Mouse (Mus musculus): ENCODE data around the gene Ica1. TPM values are rescaled to one million over a fixed set of nuclear protein-coding genes. Genes with fewer than 3 reads are reported as not detected.
A peak's percentile ranks its signal among the peaks of the same experiment; 100 is the strongest.

The Ica1 gene
- polyA plus RNA-seq, 1 experiment from 2014 or later: 84.8 TPM

DNA sequence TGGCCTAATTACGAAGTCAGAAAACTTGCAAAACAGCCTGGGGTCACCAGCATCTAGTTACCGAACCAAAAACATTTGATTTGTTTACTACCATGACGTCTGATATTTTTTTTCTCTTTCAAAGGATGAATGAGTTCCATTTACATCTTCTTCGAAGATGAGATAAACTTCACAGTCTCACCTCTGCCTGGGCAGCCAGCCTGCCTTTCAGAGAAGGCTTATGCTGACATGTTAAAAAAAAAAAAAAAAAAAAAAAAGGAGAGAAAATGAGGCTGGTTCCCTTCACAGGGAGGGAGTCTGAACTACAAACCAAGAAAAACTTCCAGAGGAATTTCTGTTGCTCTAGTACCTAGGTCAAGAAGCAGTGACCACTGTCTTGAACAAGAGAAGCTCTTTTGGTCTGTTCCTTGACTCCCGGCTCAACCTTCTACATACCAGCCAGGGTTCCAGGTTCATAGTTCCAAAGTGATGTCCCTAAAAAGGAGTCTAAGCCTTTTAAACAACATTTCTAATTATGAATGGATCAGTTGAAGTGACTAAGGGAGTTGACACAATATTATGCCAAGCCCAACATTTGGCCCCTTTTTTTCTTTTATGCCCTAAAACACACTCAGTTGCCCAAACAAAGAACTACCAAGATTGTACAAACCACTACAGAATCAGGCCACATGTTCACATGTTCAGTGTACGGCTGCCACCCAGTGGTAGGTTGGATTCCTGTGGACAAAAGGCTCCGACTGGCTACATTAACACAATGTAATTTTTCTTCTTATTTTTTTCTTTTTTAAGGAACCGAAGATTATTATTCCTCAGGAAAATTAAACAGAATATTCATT, 42.4 kb downstream of the Ica1 start:
- H3K9ac ChIP-seq (replicated peaks; ENCODE audit: low read depth, low read length): no peak overlapping the region
- no peak overlapping the region for H3K4me2 ChIP-seq (ENCODE audit: low read depth, low read length)
- H3K4me1 ChIP-seq (ENCODE audit: control insufficient read depth, insufficient read depth, low read length): no peaks in the 10 kb centered on the region
- 67% methylated on average over 8 of the region's 8 CpGs for WGBS
- ATAC-seq (ENCODE audit: low read depth): peak; percentile 80
- H3K36me3 ChIP-seq (ENCODE audit: control insufficient read depth, insufficient read depth, low read length): no peaks in the 10 kb centered on the region
- no peaks in the 10 kb centered on the region for H3K27me3 ChIP-seq (ENCODE audit: control insufficient read depth, insufficient read depth, low read length)
- H3K27ac ChIP-seq (ENCODE audit: low read depth, low read length): no peak overlapping the region
- H3K9me3 ChIP-seq (ENCODE audit: control insufficient read depth, low read length): no peaks in the 10 kb centered on the region
- no peak overlapping the region for H3K4me3 ChIP-seq (ENCODE audit: low read depth, low read length)

DNA sequence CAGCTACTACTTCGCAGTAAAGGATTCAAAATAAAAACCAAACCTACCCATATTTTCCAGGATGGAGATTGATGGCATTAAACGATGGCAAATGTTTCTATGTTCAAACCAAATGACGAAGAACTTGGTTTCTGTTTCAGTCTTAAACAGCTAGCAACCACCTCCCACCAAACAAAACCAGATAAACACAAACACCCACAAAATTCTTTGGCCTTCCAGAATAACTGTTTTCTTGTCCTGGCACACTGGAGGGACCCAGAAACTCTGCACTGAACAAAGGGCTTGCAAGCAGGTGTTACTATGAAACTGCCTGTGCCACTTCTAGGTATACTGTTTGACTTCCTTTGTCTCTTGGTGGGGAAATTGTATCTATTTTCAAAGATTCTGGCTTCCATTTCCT, 43.2 kb downstream of the Ica1 start:
- Histone ChIP-seq H3K27me3 (ENCODE audit: control insufficient read depth, insufficient read depth, low read length) (no peaks in the 10 kb centered on the region), H3K4me2 (ENCODE audit: low read depth, low read length) (no peak overlapping the region), H3K27ac (ENCODE audit: low read depth, low read length) (no peak overlapping the region), H3K9me3 (ENCODE audit: control insufficient read depth, low read length) (no peaks in the 10 kb centered on the region), H3K9ac (replicated peaks; ENCODE audit: low read depth, low read length) (no peak overlapping the region), H3K4me3 (ENCODE audit: low read depth, low read length) (no peak overlapping the region), H3K4me1 (ENCODE audit: control insufficient read depth, insufficient read depth, low read length) (no peaks in the 10 kb centered on the region), H3K36me3 (ENCODE audit: control insufficient read depth, insufficient read depth, low read length) (no peaks in the 10 kb centered on the region)
- ATAC-seq (ENCODE audit: low read depth): no peak
- 92% methylated on average over 3 of the region's 3 CpGs for WGBS

DNA sequence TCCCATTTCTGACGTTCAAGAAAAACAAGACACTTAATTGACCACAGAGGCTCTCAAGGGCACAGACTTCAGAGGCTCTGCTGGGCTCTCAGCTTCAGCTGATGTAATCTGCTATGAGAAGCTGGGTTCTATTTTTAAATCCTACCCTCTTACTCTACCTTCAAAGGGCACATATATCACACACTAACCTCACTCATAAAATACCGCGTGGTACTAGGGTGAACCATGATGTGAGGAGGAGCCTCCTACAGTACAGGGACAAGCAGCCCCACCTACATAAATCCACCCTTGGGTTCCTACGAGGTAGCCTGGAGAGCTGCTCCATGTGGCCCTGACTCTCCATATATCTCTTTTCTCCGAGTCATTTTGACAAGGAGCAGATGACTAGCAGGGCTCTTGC, 45.8 kb downstream of the Ica1 start:
- Histone ChIP-seq H3K27ac (ENCODE audit: low read depth, low read length) (no peak overlapping the region), H3K4me2 (ENCODE audit: low read depth, low read length) (no peak overlapping the region), H3K9ac (replicated peaks; ENCODE audit: low read depth, low read length) (no peak overlapping the region), H3K27me3 (ENCODE audit: control insufficient read depth, insufficient read depth, low read length) (no peaks in the 10 kb centered on the region), H3K36me3 (ENCODE audit: control insufficient read depth, insufficient read depth, low read length) (no peaks in the 10 kb centered on the region), H3K4me1 (ENCODE audit: control insufficient read depth, insufficient read depth, low read length) (no peaks in the 10 kb centered on the region), H3K4me3 (ENCODE audit: low read depth, low read length) (no peak overlapping the region), H3K9me3 (ENCODE audit: control insufficient read depth, low read length) (no peaks in the 10 kb centered on the region)
- 66% methylated on average over 5 of the region's 5 CpGs for WGBS
- peak; percentile 62 for ATAC-seq (ENCODE audit: low read depth)

DNA sequence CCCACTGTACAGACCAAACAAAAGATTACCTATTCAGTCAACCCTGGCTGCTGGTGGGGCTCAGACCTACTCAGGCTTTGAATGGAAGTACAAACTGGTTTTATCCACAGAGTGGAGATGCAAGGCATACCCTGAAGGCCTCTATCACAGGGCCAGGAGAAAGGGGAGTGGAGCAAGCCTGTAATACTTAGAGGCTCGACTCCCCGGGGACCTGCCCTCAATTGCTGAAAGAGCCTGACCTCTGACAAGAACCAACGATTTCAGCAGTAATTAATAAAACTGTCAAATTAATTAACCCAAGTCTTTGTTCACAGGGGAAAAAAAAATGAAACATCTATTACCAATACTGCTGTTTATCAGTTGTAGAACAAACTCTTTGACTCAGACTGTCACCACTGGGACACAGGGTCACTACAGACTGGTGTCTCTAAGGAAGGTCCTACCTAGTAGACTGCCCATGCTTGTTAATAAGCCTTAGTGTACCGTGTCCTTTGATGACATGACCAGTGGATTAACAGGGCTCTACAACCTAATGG, 46.6 kb downstream of the Ica1 start:
- ATAC-seq (ENCODE audit: low read depth): peak; percentile 18; the same call in 1 of the 2 replicates
- Histone ChIP-seq H3K4me3 (ENCODE audit: low read depth, low read length) (no peak overlapping the region), H3K9me3 (ENCODE audit: control insufficient read depth, low read length) (no peaks in the 10 kb centered on the region), H3K36me3 (ENCODE audit: control insufficient read depth, insufficient read depth, low read length) (no peaks in the 10 kb centered on the region), H3K9ac (replicated peaks; ENCODE audit: low read depth, low read length) (no peak overlapping the region), H3K27me3 (ENCODE audit: control insufficient read depth, insufficient read depth, low read length) (no peaks in the 10 kb centered on the region), H3K4me2 (ENCODE audit: low read depth, low read length) (no peak overlapping the region), H3K4me1 (ENCODE audit: control insufficient read depth, insufficient read depth, low read length) (no peaks in the 10 kb centered on the region), H3K27ac (ENCODE audit: low read depth, low read length) (no peak overlapping the region)
- 28% methylated on average over 4 of the region's 4 CpGs for WGBS

DNA sequence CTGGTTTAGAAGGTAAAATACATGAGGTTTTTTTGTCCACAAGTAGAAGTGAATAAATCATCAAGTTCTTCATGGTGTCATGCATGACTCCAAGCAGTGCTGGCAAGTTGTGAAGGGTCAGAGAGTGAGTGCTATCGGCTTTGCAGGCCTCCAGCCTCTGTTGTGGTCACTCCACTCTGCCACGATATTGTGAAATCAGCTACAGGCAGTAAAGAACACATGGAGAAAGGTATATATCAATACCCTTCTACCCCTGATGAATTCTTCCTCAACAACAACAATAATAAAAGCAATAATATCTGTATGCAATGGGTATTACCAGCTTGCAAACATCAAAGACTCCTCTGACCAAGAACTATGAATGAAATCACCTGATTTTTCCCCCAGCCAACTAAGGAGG, 47.9 kb downstream of the Ica1 start:
- Histone ChIP-seq H3K4me3 (ENCODE audit: low read depth, low read length) (no peak overlapping the region), H3K27ac (ENCODE audit: low read depth, low read length) (no peak overlapping the region), H3K4me2 (ENCODE audit: low read depth, low read length) (no peak overlapping the region), H3K4me1 (ENCODE audit: control insufficient read depth, insufficient read depth, low read length) (no peaks in the 10 kb centered on the region), H3K27me3 (ENCODE audit: control insufficient read depth, insufficient read depth, low read length) (no peaks in the 10 kb centered on the region), H3K36me3 (ENCODE audit: control insufficient read depth, insufficient read depth, low read length) (no peaks in the 10 kb centered on the region), H3K9ac (replicated peaks; ENCODE audit: low read depth, low read length) (no peak overlapping the region), H3K9me3 (ENCODE audit: control insufficient read depth, low read length) (no peaks in the 10 kb centered on the region)
- no peak for ATAC-seq (ENCODE audit: low read depth)
- WGBS: 89% methylated on average over 2 of the region's 2 CpGs

DNA sequence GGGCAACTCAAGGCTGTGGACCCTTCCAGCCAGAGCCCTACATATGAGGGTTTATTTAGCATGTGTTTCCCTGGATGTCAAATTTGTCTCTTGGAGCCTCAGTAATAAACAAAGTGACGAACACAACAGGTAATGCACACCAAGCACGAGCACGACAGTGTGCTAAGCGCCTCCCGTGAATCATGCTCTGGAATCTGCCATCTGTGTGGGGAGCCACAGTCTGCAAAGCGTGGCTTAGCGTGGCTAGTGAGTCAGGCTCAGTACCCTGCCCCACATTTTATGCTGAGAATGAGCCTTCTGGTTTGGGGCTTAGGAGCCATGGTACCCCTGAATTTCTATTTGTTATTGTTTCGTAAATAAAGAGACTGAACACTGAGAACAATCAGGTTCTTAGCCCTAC, 50.5 kb downstream of the Ica1 start:
- no peak overlapping the region for H3K4me3 ChIP-seq (ENCODE audit: low read depth, low read length)
- WGBS: 91% methylated on average over 8 of the region's 8 CpGs
- no peak overlapping the region for H3K27ac ChIP-seq (ENCODE audit: low read depth, low read length)
- no peak for ATAC-seq (ENCODE audit: low read depth)
- H3K27me3 ChIP-seq (ENCODE audit: control insufficient read depth, insufficient read depth, low read length): no peaks in the 10 kb centered on the region
- H3K36me3 ChIP-seq (ENCODE audit: control insufficient read depth, insufficient read depth, low read length): no peaks in the 10 kb centered on the region
- no peak overlapping the region for H3K4me2 ChIP-seq (ENCODE audit: low read depth, low read length)
- no peaks in the 10 kb centered on the region for H3K9me3 ChIP-seq (ENCODE audit: control insufficient read depth, low read length)
- no peaks in the 10 kb centered on the region for H3K4me1 ChIP-seq (ENCODE audit: control insufficient read depth, insufficient read depth, low read length)
- H3K9ac ChIP-seq (replicated peaks; ENCODE audit: low read depth, low read length): no peak overlapping the region

DNA sequence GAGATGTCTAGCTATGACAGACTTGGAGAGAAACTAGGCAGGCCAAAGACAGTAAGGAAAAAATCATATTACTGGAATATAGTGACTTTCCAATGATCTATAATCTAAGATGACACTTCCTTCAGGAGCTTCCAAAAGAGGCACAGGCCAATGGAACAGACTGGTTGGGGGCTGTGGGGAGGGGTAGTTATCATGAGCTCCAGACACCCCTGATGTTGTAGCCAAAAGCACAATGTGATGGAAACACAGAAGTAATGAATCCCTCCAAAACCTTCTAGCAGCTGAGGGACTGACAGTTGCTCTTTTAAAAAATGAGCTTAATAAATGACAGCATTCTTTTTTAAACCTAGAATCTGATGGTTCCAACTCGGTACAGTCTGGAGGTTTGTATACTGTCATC, 52.7 kb downstream of the Ica1 start:
- Histone ChIP-seq H3K9me3 (ENCODE audit: control insufficient read depth, low read length) (no peaks in the 10 kb centered on the region), H3K4me2 (ENCODE audit: low read depth, low read length) (no peak overlapping the region), H3K4me3 (ENCODE audit: low read depth, low read length) (no peak overlapping the region), H3K4me1 (ENCODE audit: control insufficient read depth, insufficient read depth, low read length) (no peaks in the 10 kb centered on the region), H3K27me3 (ENCODE audit: control insufficient read depth, insufficient read depth, low read length) (no peaks in the 10 kb centered on the region), H3K9ac (replicated peaks; ENCODE audit: low read depth, low read length) (no peak overlapping the region), H3K36me3 (ENCODE audit: control insufficient read depth, insufficient read depth, low read length) (no peaks in the 10 kb centered on the region), H3K27ac (ENCODE audit: low read depth, low read length) (no peak overlapping the region)
- WGBS: 83% methylated on average over 1 of the region's 1 CpGs
- no peak for ATAC-seq (ENCODE audit: low read depth)

DNA sequence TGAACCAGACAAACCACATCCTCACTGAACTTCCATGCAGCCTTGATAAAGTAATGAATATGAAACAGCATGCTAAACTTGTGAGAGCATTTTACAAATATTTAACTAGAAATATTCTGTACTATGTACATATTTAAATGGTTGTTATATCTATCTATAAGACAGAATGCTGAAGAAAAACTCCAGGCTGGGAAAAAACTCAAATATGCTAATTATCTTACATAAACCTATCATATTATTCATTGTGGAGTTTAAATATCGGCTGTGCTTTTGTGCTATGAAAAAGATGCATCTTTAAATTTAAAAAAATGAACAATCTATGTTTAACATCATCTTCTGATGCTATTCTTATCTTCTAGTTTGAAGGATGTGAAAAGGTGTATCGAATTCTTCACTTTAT, 58.6 kb downstream of the Ica1 start:
- Histone ChIP-seq H3K27me3 (ENCODE audit: control insufficient read depth, insufficient read depth, low read length) (no peaks in the 10 kb centered on the region), H3K27ac (ENCODE audit: low read depth, low read length) (no peak overlapping the region), H3K9ac (replicated peaks; ENCODE audit: low read depth, low read length) (no peak overlapping the region), H3K4me2 (ENCODE audit: low read depth, low read length) (no peak overlapping the region), H3K9me3 (ENCODE audit: control insufficient read depth, low read length) (no peaks in the 10 kb centered on the region), H3K4me1 (ENCODE audit: control insufficient read depth, insufficient read depth, low read length) (no peaks in the 10 kb centered on the region), H3K4me3 (ENCODE audit: low read depth, low read length) (no peak overlapping the region), H3K36me3 (ENCODE audit: control insufficient read depth, insufficient read depth, low read length) (no peaks in the 10 kb centered on the region)
- 96% methylated on average over 2 of the region's 2 CpGs for WGBS
- no peak for ATAC-seq (ENCODE audit: low read depth)

DNA sequence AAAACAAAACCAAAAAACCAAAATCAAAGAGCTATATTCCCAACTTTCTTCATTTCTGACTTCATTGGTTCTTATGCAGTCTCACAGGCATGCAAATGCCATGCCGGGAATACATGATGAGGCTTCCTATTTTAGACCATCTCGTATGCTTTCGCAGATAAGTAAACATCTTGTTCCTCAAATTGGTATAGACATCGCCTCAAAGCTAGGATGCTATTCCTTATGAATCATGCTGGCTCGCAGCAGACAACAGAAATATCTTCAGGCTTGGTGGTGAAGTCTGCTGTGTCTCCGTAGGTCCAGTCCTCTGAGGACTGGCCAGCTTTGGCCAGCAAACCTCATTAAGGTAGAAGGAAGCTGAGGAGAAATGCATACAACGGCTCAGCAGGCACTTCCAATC, 60.3 kb downstream of the Ica1 start:
- no peak overlapping the region for H3K4me3 ChIP-seq (ENCODE audit: low read depth, low read length)
- no peak overlapping the region for H3K9ac ChIP-seq (replicated peaks; ENCODE audit: low read depth, low read length)
- no peak overlapping the region for H3K27ac ChIP-seq (ENCODE audit: low read depth, low read length)
- H3K4me2 ChIP-seq (ENCODE audit: low read depth, low read length): no peak overlapping the region
- no peaks in the 10 kb centered on the region for H3K4me1 ChIP-seq (ENCODE audit: control insufficient read depth, insufficient read depth, low read length)
- no peaks in the 10 kb centered on the region for H3K27me3 ChIP-seq (ENCODE audit: control insufficient read depth, insufficient read depth, low read length)
- WGBS: 92% methylated on average over 7 of the region's 7 CpGs
- no peaks in the 10 kb centered on the region for H3K36me3 ChIP-seq (ENCODE audit: control insufficient read depth, insufficient read depth, low read length)
- H3K9me3 ChIP-seq (ENCODE audit: control insufficient read depth, low read length): no peaks in the 10 kb centered on the region
- ATAC-seq (ENCODE audit: low read depth): no peak
